19 mouse cellular contexts compared by ENCODE assay signal in the genomic region with DNA sequence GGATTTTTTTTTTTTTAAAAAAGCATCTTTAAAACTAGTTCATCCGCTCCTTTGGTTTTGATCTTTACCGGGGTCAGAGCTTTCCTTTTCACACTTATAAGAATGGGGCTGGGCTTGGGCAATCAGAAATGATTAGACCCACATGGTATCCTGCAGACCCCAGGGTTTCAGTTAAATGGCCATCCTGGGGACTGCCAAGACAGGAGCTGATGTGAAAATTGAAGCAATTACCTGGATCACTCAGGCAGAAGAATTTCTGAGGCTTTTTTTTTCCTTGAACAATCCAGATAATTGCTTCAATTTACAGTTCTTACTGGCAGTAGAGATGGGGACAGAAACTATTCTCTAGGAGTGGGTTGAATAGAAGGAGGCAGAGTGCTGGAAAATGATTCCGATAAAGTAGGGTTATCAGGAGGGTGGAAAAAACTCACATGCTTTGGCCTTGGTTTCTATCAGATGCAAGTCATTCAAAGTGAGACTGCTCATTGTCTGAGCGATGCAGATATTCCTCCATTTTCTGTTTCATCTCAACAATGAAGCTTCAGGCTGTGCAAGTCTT. TPM values are rescaled to one million over a fixed set of nuclear protein-coding genes. Genes with fewer than 3 reads are reported as not detected.
DNase-seq lines count a peak whose midpoint lies in the region; ATAC-seq and TF ChIP-seq lines count a peak whose summit lies in the region.
"Had no signal": no experiment of that assay in that cellular context is flagged by ENCODE, and none has a peak within 500 bp of the region (broad histone marks: within the 10 kb centered on the region; RNA-seq: fewer than 3 reads in every experiment).

No protein-coding gene starts in this region.

- TF ChIP-seq EP300 in lung, postnatal 0 days (IDR thresholded peaks at IDR 0.05) = no peak

- 22% methylated on average over 4 of the region's 4 CpGs for WGBS in forebrain, embryonic 12.5 days
- 83% methylated on average over 4 of the region's 4 CpGs for WGBS in midbrain, embryonic 14.5 days
- 92% methylated on average over 4 of the region's 4 CpGs for WGBS in lung, postnatal 0 days
- WGBS in kidney, adult 2 months = 83% methylated on average over 4 of the region's 4 CpGs

- no peaks in the 10 kb centered on the region for H3K27me3 ChIP-seq in forebrain, embryonic 12.5 days
- no peaks in the 10 kb centered on the region for H3K27me3 ChIP-seq in midbrain, embryonic 14.5 days (ENCODE audit: control insufficient read depth, insufficient read depth, low read length)
- no peaks in the 10 kb centered on the region for H3K27me3 ChIP-seq in lung, postnatal 0 days (replicated peaks; ENCODE audit: insufficient read depth, low read length)
- no peaks in the 10 kb centered on the region for H3K27me3 ChIP-seq in kidney, adult 2 months (replicated peaks; ENCODE audit: control insufficient read depth, insufficient read depth, low read length)

- peak; percentile 18 for DNase-seq in embryo, embryonic 11 days
- no peak for DNase-seq in embryo, embryonic 10 days (ENCODE audit: low spot score)
- peak; percentile 57 for DNase-seq in Muller cell, postnatal 12 days (ENCODE audit: inconsistent ontology term)
- peak; percentile 13 for DNase-seq in midbrain, embryonic 14.5 days
- DNase-seq in lung, postnatal 0 days (ENCODE audit: low spot score) = no peak
- no peak for DNase-seq in kidney, adult 18-20 months
- DNase-seq in kidney, adult 2 months = no peak
- DNase-seq: adrenal gland, postnatal 36 days; cerebellum, adult 2 months; cerebellum, postnatal 36 days; gastrocnemius, postnatal 36 days; right cerebral cortex, adult 18-20 months had no signal

- no peak overlapping the region for H3K4me3 ChIP-seq in forebrain, embryonic 12.5 days (replicated peaks)
- no peak overlapping the region for H3K4me3 ChIP-seq in midbrain, embryonic 14.5 days (replicated peaks; ENCODE audit: low read depth, low read length)
- no peak overlapping the region for H3K4me3 ChIP-seq in lung, postnatal 0 days (ENCODE audit: low read depth, low read length)
- no peak overlapping the region for H3K4me3 ChIP-seq in kidney, adult 2 months (ENCODE audit: insufficient read depth, low read depth, low read length)
- H3K4me3 ChIP-seq: heart, embryonic 10.5 days had no signal

- peak overlapping the region; percentile 88 for H3K27ac ChIP-seq in forebrain, embryonic 12.5 days
- H3K27ac ChIP-seq in midbrain, embryonic 14.5 days (replicated peaks; ENCODE audit: low read depth, low read length) = no peak overlapping the region
- H3K27ac ChIP-seq in lung, postnatal 0 days (ENCODE audit: low read length) = no peak overlapping the region
- no peak overlapping the region for H3K27ac ChIP-seq in kidney, adult 2 months (ENCODE audit: insufficient read depth, low read depth, low read length)
- H3K27ac ChIP-seq: heart, embryonic 10.5 days; kidney, postnatal 0 days; liver, embryonic 14.5 days had no signal

- no peak overlapping the region for H3K4me2 ChIP-seq in forebrain, embryonic 12.5 days
- no peak overlapping the region for H3K4me2 ChIP-seq in midbrain, embryonic 14.5 days (ENCODE audit: low read length)
- H3K4me2 ChIP-seq in lung, postnatal 0 days (replicated peaks; ENCODE audit: low read depth, low read length) = no peak overlapping the region

- no peaks in the 10 kb centered on the region for H3K9me3 ChIP-seq in forebrain, embryonic 12.5 days
- H3K9me3 ChIP-seq in midbrain, embryonic 14.5 days (ENCODE audit: control insufficient read depth, low read length) = no peaks in the 10 kb centered on the region
- no peaks in the 10 kb centered on the region for H3K9me3 ChIP-seq in lung, postnatal 0 days (ENCODE audit: low read length)
- H3K9me3 ChIP-seq: heart, embryonic 10.5 days had no signal

- no peak for TF ChIP-seq CTCF in lung, postnatal 0 days (IDR thresholded peaks at IDR 0.05)
- no peak for TF ChIP-seq CTCF in kidney, adult 2 months (conservative IDR thresholded peaks at IDR 0.05; ENCODE audit: insufficient read depth, insufficient read length, low read depth, low read length)

- TF ChIP-seq POLR2A in kidney, adult 2 months (IDR thresholded peaks at IDR 0.05; ENCODE audit: low read depth, low read length) = no peak

- ATAC-seq in forebrain, embryonic 12.5 days (ENCODE audit: low FRiP score) = peak; percentile 92
- no peak for ATAC-seq in midbrain, embryonic 14.5 days (ENCODE audit: low FRiP score, low TSS enrichment)
- ATAC-seq in lung, postnatal 0 days = no peak
- ATAC-seq: hindbrain, embryonic 16.5 days; intestine, postnatal 0 days had no signal

- no peaks in the 10 kb centered on the region for H3K36me3 ChIP-seq in forebrain, embryonic 12.5 days (replicated peaks)
- H3K36me3 ChIP-seq in midbrain, embryonic 14.5 days (ENCODE audit: control insufficient read depth, insufficient read depth, low read length) = no peaks in the 10 kb centered on the region
- H3K36me3 ChIP-seq in lung, postnatal 0 days (ENCODE audit: insufficient read depth, low read length) = no peaks in the 10 kb centered on the region
- no peaks in the 10 kb centered on the region for H3K36me3 ChIP-seq in kidney, adult 2 months (ENCODE audit: control insufficient read depth, insufficient read depth, low read length)
- H3K36me3 ChIP-seq: G1E; heart, embryonic 10.5 days had no signal

- H3K4me1 ChIP-seq in forebrain, embryonic 12.5 days = peaks cover 12% of the 10 kb centered on the region; the same call in 1 of the 2 replicates
- 0 out of 2 replicates have a peak, but pooled peaks cover 3% of the 10 kb centered on the region for H3K4me1 ChIP-seq in midbrain, embryonic 14.5 days (ENCODE audit: control insufficient read depth, insufficient read depth, low read length)
- no peaks in the 10 kb centered on the region for H3K4me1 ChIP-seq in lung, postnatal 0 days (ENCODE audit: insufficient read depth, low read depth, low read length)
- H3K4me1 ChIP-seq in kidney, adult 2 months (ENCODE audit: control insufficient read depth, insufficient read depth, low read length) = no peaks in the 10 kb centered on the region
- H3K4me1 ChIP-seq: heart, embryonic 10.5 days had no signal

- no peak overlapping the region for H3K9ac ChIP-seq in forebrain, embryonic 12.5 days
- H3K9ac ChIP-seq in midbrain, embryonic 14.5 days (replicated peaks; ENCODE audit: low read length) = no peak overlapping the region
- H3K9ac ChIP-seq in lung, postnatal 0 days (replicated peaks; ENCODE audit: low read depth) = no peak overlapping the region
- H3K9ac ChIP-seq: liver, embryonic 14.5 days had no signal

RNA-seq across cellular contexts. Expression of a gene that starts 16.2 kb away (rescaled TPM):
- polyA plus RNA-seq in forebrain, embryonic 12.5 days (2016; fragmentation: Nextera tagmentation; extraction: Ambion mirVana) = 135 and 149 TPM in 2 replicates
- polyA plus RNA-seq in midbrain, embryonic 14.5 days (2014; fragmentation: Nextera tagmentation; extraction: Ambion mirVana) = 221 and 251 TPM in 2 replicates
- polyA plus RNA-seq in lung, postnatal 0 days (2015; fragmentation: Nextera tagmentation; extraction: Ambion mirVana) = 0.17 and 0.20 TPM in 2 replicates
- 0.45 and 0.58 TPM in 2 replicates for polyA plus RNA-seq in kidney, adult 2 months (2012; rRNA removed)

Comparison
In these comparisons a context has a peak if more than half of its experiments do, and no peak if none do; other contexts are left out.
1. DNase-seq: peak in embryo, embryonic 11 days (single experiment), Muller cell, postnatal 12 days (single experiment) and midbrain, embryonic 14.5 days (single experiment); none in embryo, embryonic 10 days (single experiment), lung, postnatal 0 days (single experiment), kidney, adult 18-20 months (single experiment) and kidney, adult 2 months (single experiment).
2. RNA of a gene that starts 16.2 kb away (polyA plus RNA-seq): 221 to 251 TPM in midbrain, embryonic 14.5 days and 135 to 149 TPM in forebrain, embryonic 12.5 days; 0.45 to 0.58 TPM in kidney, adult 2 months and 0.17 to 0.20 TPM in lung, postnatal 0 days; every median in the first group is over 10 times any median in the second.